Mouse (Mus musculus) lung, postnatal 0 days (tissue): ENCODE results near the gene Pi16. TPM values are rescaled to one million over a fixed set of nuclear protein-coding genes. Genes with fewer than 3 reads are reported as not detected.
"Not testable (repeated sequence)": the region's sequence is repeated elsewhere in the genome, so short reads cannot be mapped to it uniquely, and the experiment has no call there.

Experiments
- ATAC-seq: fragments of 200-750 bp; cut with Nextera tagmentation; 2 replicates; pipeline ENCODE4 v1.8.0; 2017; ENCODE audit warnings: moderate library complexity
- DNase-seq: peaks from one replicate; pipeline ENCODE4 v3.0.0-alpha.2; 2016; ENCODE audit warnings: low spot score
- H3K27ac ChIP-seq: fragments of 300-500 bp; sonication (generic); 2 replicates; pipeline ENCODE4 v1.5.1; 2014; ENCODE audit warnings: antibody characterized with exemption, mild to moderate bottlenecking, low read length, mixed read lengths
- H3K27me3 ChIP-seq: fragments of 300-500 bp; sonication (generic); replicated peaks from 2 replicates; pipeline ENCODE4 v1.6.1; 2014; ENCODE audit warnings: low read length, mixed read lengths; ENCODE audit not compliant: insufficient read depth
- H3K36me3 ChIP-seq: fragments of 300-500 bp; sonication (generic); 2 replicates; pipeline ENCODE4 v1.6.1; 2014; ENCODE audit warnings: low read length, mixed read lengths; ENCODE audit not compliant: insufficient read depth
- H3K4me1 ChIP-seq: fragments of 300-500 bp; sonication (generic); 2 replicates; pipeline ENCODE4 v1.6.1; 2014; ENCODE audit warnings: antibody characterized with exemption, low read depth, low read length, mixed read lengths; ENCODE audit not compliant: insufficient read depth
- H3K4me2 ChIP-seq: fragments of 300-500 bp; sonication (generic); replicated peaks from 2 replicates; pipeline ENCODE4 v1.6.1; 2014; ENCODE audit warnings: low read depth, mild to moderate bottlenecking, low read length, moderate library complexity, mixed read lengths
- H3K4me3 ChIP-seq: fragments of 300-500 bp; sonication (generic); 2 replicates; pipeline ENCODE4 v1.5.1; 2014; ENCODE audit warnings: low read depth, low read length
- H3K9ac ChIP-seq: fragments of 300-500 bp; sonication (generic); replicated peaks from 2 replicates; pipeline ENCODE4 v1.6.1; 2014; ENCODE audit warnings: low read depth, mild to moderate bottlenecking
- H3K9me3 ChIP-seq: fragments of 300-500 bp; sonication (generic); 2 replicates; pipeline ENCODE4 v1.6.1; 2016; ENCODE audit warnings: low read length, mixed read lengths
- CTCF ChIP-seq: IDR thresholded peaks from 2 replicates; pipeline ENCODE4 v1.5.1; 2016; ENCODE audit warnings: antibody characterized with exemption, mild to moderate bottlenecking
- EP300 ChIP-seq: IDR thresholded peaks from 2 replicates; pipeline ENCODE4 v1.6.1; 2016; ENCODE audit warnings: antibody characterized with exemption, mild to moderate bottlenecking, control low read depth
- WGBS: fragments of 180-500 bp; shearing (Covaris S2); extraction: QIAGEN DNeasy Blood & Tissue Kit; methylation state at CpG from one replicate; pipeline ENCODE4 v1.1.7; 2014; 5-methylcytosine and 5-hydroxymethylcytosine counted together
- polyA plus RNA-seq: library from polyadenylated mRNA; unstranded; fragments of >200 nt; fragmentation: Nextera tagmentation; extraction: Ambion mirVana; gene quantifications from 2 replicates; pipeline ENCODE4 v1.2.1, GENCODE M21; 2015

Gene Pi16
- polyA plus RNA-seq, 1 experiment from 2014 or later: 2.8 TPM

DNA sequence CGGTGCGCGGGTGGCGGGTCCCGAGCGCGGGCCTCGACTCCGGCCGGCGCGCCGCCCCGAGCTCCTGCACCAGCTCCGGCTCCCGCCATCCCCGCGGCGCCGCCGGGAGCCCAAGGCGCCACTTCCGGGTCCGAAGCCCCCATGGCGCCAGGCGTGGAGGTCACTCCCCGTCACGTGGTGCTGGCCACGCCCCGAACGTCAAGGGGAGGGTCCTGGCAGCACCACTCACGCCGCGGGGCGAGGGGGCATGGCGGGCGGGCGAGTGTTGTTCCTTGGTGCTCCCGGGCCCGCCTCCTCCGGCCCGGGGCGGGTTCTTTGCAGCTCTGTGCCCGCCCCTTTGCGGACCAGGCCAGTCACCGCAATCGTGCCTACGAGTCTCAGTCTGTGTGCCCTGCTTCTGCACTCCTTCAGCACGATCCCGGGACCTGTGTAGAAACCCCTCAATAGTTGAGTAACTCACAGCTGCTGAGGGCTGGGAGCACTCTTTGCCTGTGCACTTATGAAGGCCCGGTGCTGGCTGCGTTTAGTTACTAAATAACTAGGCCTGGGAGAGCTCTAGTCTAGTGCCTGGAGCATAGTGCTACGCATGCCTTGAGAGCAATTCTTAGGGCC, 30.3 kb downstream of the Pi16 start, which contains the start of gene Mtch1:
Gene Mtch1 (minus strand): TSS at position 290 of the 612 bp plus-strand sequence.
- no peak for TF ChIP-seq EP300
- no peak for TF ChIP-seq CTCF
- ATAC-seq (peak; percentile 96), DNase-seq (peak; percentile 99)
- H3K27ac ChIP-seq: peak within 1 kb of the TSS; percentile 96
- H3K27me3 ChIP-seq: no peaks in the 10 kb centered on the region
- peaks cover 8% of the 10 kb centered on the region for H3K4me1 ChIP-seq
- H3K4me3 ChIP-seq: peak within 1 kb of the TSS; percentile 94
- peak within 1 kb of the TSS; percentile 88 for H3K9ac ChIP-seq
- no peaks in the 10 kb centered on the region for H3K9me3 ChIP-seq
- H3K36me3 ChIP-seq: peaks cover 4% of the 10 kb centered on the region; the same call in 1 of the 2 replicates
- WGBS: under 1% methylated on average over 26 of the region's 53 CpGs
- peak within 1 kb of the TSS; percentile 76 for H3K4me2 ChIP-seq

DNA sequence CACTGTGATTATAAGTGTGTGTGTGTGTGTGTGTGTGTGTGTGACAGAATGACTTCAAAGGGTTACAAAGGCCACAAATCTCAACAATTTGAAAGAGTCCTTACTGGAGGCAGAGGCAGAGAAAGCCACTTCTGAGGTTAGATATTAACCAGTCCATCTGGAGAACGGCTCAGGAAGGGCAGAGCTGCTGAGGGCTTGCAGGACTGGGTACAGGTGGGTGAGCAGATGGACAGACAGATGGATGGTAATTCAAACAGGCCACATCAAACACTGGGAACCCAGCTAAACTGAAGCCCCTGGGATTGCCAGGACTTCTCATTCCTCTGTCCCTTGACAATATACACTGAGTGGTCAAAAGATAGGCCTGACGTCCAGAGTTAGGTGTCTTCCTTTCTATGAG, 31.5 kb downstream of the Pi16 start:
- H3K36me3 ChIP-seq: no peaks in the 10 kb centered on the region
- peak overlapping the region; percentile 96 for H3K27ac ChIP-seq
- peak; percentile 77 for DNase-seq

GRCm38 (mm10) chr17:29351056-29351455, 33.6 kb downstream of the Pi16 start:
- not testable (repeated sequence) for H3K4me3 ChIP-seq, H3K4me2 ChIP-seq, DNase-seq, H3K9me3 ChIP-seq, ATAC-seq, H3K27ac ChIP-seq, H3K9ac ChIP-seq, H3K36me3 ChIP-seq, H3K27me3 ChIP-seq
- 74% methylated on average over 5 of the region's 5 CpGs for WGBS
- H3K4me1 ChIP-seq: peaks cover 10% of the 10 kb centered on the region

More for the DNA sequence above, 31.5 kb downstream of the Pi16 start:
- H3K9ac ChIP-seq: no peak overlapping the region
- no peak for ATAC-seq
- H3K4me3 ChIP-seq: no peak overlapping the region
- H3K27me3 ChIP-seq: no peaks in the 10 kb centered on the region
- 68% methylated on average over 2 of the region's 2 CpGs for WGBS
- H3K4me2 ChIP-seq: no peak overlapping the region
- TF ChIP-seq EP300 (peak; percentile 60), CTCF (no peak)
- no peaks in the 10 kb centered on the region for H3K9me3 ChIP-seq
- peaks cover 7% of the 10 kb centered on the region for H3K4me1 ChIP-seq

GRCm38 (mm10) chr17:29355461-29355840, 38.0 kb downstream of the Pi16 start:
- H3K4me3 ChIP-seq: no peak overlapping the region
- no peak overlapping the region for H3K4me2 ChIP-seq
- peak; percentile 86 for DNase-seq
- peaks cover 14% of the 10 kb centered on the region; the same call in 1 of the 2 replicates for H3K4me1 ChIP-seq
- no peaks in the 10 kb centered on the region for H3K27me3 ChIP-seq
- H3K9me3 ChIP-seq: no peaks in the 10 kb centered on the region
- H3K9ac ChIP-seq: no peak overlapping the region
- WGBS: 39% methylated on average over 5 of the region's 5 CpGs
- ATAC-seq: peak; percentile 64
- H3K27ac ChIP-seq: peak overlapping the region; percentile 89
- H3K36me3 ChIP-seq: no peaks in the 10 kb centered on the region
- no peak for TF ChIP-seq CTCF
- peak; percentile 61 for TF ChIP-seq EP300

GRCm38 (mm10) chr17:29355841-29356478, 38.5 kb downstream of the Pi16 start:
- Histone ChIP-seq H3K4me1 (peaks cover 14% of the 10 kb centered on the region; the same call in 1 of the 2 replicates), H3K9ac (0 out of 2 replicates have a peak overlapping the region, but pooled peaks have one; percentile 2), H3K36me3 (no peaks in the 10 kb centered on the region), H3K4me2 (peak overlapping the region; percentile 48), H3K27ac (peak overlapping the region; percentile 89), H3K27me3 (no peaks in the 10 kb centered on the region), H3K4me3 (no peak overlapping the region), H3K9me3 (no peaks in the 10 kb centered on the region)
- DNase-seq (peak; percentile 84), ATAC-seq (peak; percentile 80)
- TF ChIP-seq EP300 (peak; percentile 82), CTCF (no peak)
- WGBS: 5% methylated on average over 17 of the region's 17 CpGs

- DNase-seq (peak; percentile 94), ATAC-seq (peak; percentile 78)
- Histone ChIP-seq H3K9ac (no peak overlapping the region), H3K27ac (peak overlapping the region; percentile 89), H3K9me3 (no peaks in the 10 kb centered on the region), H3K27me3 (no peaks in the 10 kb centered on the region), H3K4me3 (peak overlapping the region; percentile 14; the same call in 1 of the 2 replicates), H3K4me2 (peak overlapping the region; percentile 48), H3K36me3 (no peaks in the 10 kb centered on the region), H3K4me1 (peaks cover 14% of the 10 kb centered on the region; the same call in 1 of the 2 replicates)
- WGBS: 3% methylated on average over 11 of the region's 11 CpGs
- peak; percentile 50 for TF ChIP-seq EP300
- TF ChIP-seq CTCF: no peak
These were observed 39.0 kb downstream of the Pi16 start for GRCm38 (mm10) chr17:29356479-29356856.
